Mouse (Mus musculus): ENCODE data around the gene Hist2h3c2. TPM values are rescaled to one million over a fixed set of nuclear protein-coding genes. Genes with fewer than 3 reads are reported as not detected.

The Hist2h3c2 gene
- polyA plus RNA-seq, 1 experiment, result 23.1 TPM

- Histone ChIP-seq H3K4me3 (ENCODE audit: low read depth, low read length) (no peak overlapping the region), H3K9me3 (replicated peaks; ENCODE audit: control insufficient read depth, insufficient read depth, low read length, poor library complexity, severe bottlenecking) (no peaks in the 10 kb centered on the region), H3K4me1 (ENCODE audit: control insufficient read depth, insufficient read depth, low read length) (peaks cover 1% of the 10 kb centered on the region), H3K27ac (ENCODE audit: insufficient read depth, low read length) (peak overlapping the region; percentile 47), H3K36me3 (ENCODE audit: control insufficient read depth, insufficient read depth, low read length, poor library complexity, severe bottlenecking) (no peaks in the 10 kb centered on the region), H3K27me3 (ENCODE audit: control insufficient read depth, insufficient read depth, low read length, poor library complexity, severe bottlenecking) (no peaks in the 10 kb centered on the region), H3K9ac (ENCODE audit: low read depth, poor library complexity, severe bottlenecking) (peak overlapping the region; percentile 61)
- peak; percentile 21 for TF ChIP-seq CTCF (IDR thresholded peaks at IDR 0.05; ENCODE audit: low read depth, low read length)
- TF ChIP-seq POLR2A (IDR thresholded peaks at IDR 0.05; ENCODE audit: insufficient read depth, low read length), result no peak
These were observed 43.2 kb downstream of the Hist2h3c2 start for GRCm38 (mm10) chr3:96195616-96196313.

GRCm38 (mm10) chr3:96194966-96195365 lies 44.0 kb downstream of the Hist2h3c2 start:
- no peak overlapping the region for H3K27ac ChIP-seq (ENCODE audit: insufficient read depth, low read length)
- H3K36me3 ChIP-seq (ENCODE audit: control insufficient read depth, insufficient read depth, low read length, poor library complexity, severe bottlenecking), result no peaks in the 10 kb centered on the region
- no peaks in the 10 kb centered on the region for H3K9me3 ChIP-seq (replicated peaks; ENCODE audit: control insufficient read depth, insufficient read depth, low read length, poor library complexity, severe bottlenecking)
- H3K4me3 ChIP-seq (ENCODE audit: low read depth, low read length), result no peak overlapping the region
- H3K4me1 ChIP-seq (ENCODE audit: control insufficient read depth, insufficient read depth, low read length), result peaks cover 1% of the 10 kb centered on the region
- TF ChIP-seq CTCF (IDR thresholded peaks at IDR 0.05; ENCODE audit: low read depth, low read length), result no peak
- no peak for TF ChIP-seq EP300 (IDR thresholded peaks at IDR 0.05; ENCODE audit: insufficient read depth, low read depth, low read length)
- TF ChIP-seq POLR2A (IDR thresholded peaks at IDR 0.05; ENCODE audit: insufficient read depth, low read length), result no peak
- H3K9ac ChIP-seq (ENCODE audit: low read depth, poor library complexity, severe bottlenecking), result no peak overlapping the region
- H3K27me3 ChIP-seq (ENCODE audit: control insufficient read depth, insufficient read depth, low read length, poor library complexity, severe bottlenecking), result no peaks in the 10 kb centered on the region

GRCm38 (mm10) chr3:96192977-96193376 lies 46.0 kb downstream of the Hist2h3c2 start:
- Histone ChIP-seq H3K27ac (ENCODE audit: insufficient read depth, low read length) (no peak overlapping the region), H3K9ac (ENCODE audit: low read depth, poor library complexity, severe bottlenecking) (no peak overlapping the region)

More at GRCm38 (mm10) chr3:96192977-96193376, 46.0 kb downstream of the Hist2h3c2 start:
- Histone ChIP-seq H3K4me1 (ENCODE audit: control insufficient read depth, insufficient read depth, low read length) (no peaks in the 10 kb centered on the region), H3K36me3 (ENCODE audit: control insufficient read depth, insufficient read depth, low read length, poor library complexity, severe bottlenecking) (no peaks in the 10 kb centered on the region), H3K9me3 (replicated peaks; ENCODE audit: control insufficient read depth, insufficient read depth, low read length, poor library complexity, severe bottlenecking) (no peaks in the 10 kb centered on the region), H3K4me3 (ENCODE audit: low read depth, low read length) (no peak overlapping the region), H3K27me3 (ENCODE audit: control insufficient read depth, insufficient read depth, low read length, poor library complexity, severe bottlenecking) (no peaks in the 10 kb centered on the region)
- no peak for TF ChIP-seq POLR2A (IDR thresholded peaks at IDR 0.05; ENCODE audit: insufficient read depth, low read length)
- TF ChIP-seq EP300 (IDR thresholded peaks at IDR 0.05; ENCODE audit: insufficient read depth, low read depth, low read length), result no peak
- no peak for TF ChIP-seq CTCF (IDR thresholded peaks at IDR 0.05; ENCODE audit: low read depth, low read length)

Other genes with a start within 250 kb of the Hist2h3c2 start
- 9.2 and 15.0 TPM in 2 replicates for gene Plekho1, start 243.1 kb downstream of the Hist2h3c2 start, polyA plus RNA-seq (2011; ENCODE audit: insufficient read depth, insufficient read length, low read depth, missing spikeins)
- gene Vps45, start 180.7 kb downstream of the Hist2h3c2 start, polyA plus RNA-seq (2011; ENCODE audit: insufficient read depth, insufficient read length, low read depth, missing spikeins), result 12.6 and 14.2 TPM in 2 replicates
- gene Otud7b, start 134.6 kb downstream of the Hist2h3c2 start, polyA plus RNA-seq (2011; ENCODE audit: insufficient read depth, insufficient read length, low read depth, missing spikeins), result 42.5 and 42.7 TPM in 2 replicates
- gene Mtmr11, start 77.1 kb downstream of the Hist2h3c2 start, polyA plus RNA-seq (2011; ENCODE audit: insufficient read depth, insufficient read length, low read depth, missing spikeins), result 4.3 and 7.4 TPM in 2 replicates
- 81.7 and 90.5 TPM in 2 replicates for gene Sf3b4, start 66.8 kb downstream of the Hist2h3c2 start, polyA plus RNA-seq (2011; ENCODE audit: insufficient read depth, insufficient read length, low read depth, missing spikeins)
- 4.5 and 4.9 TPM in 2 replicates for gene Sv2a, start 58.0 kb downstream of the Hist2h3c2 start, polyA plus RNA-seq (2011; ENCODE audit: insufficient read depth, insufficient read length, low read depth, missing spikeins)
- gene Bola1, start 19.4 kb downstream of the Hist2h3c2 start, polyA plus RNA-seq (2011; ENCODE audit: insufficient read depth, insufficient read length, low read depth, missing spikeins), result 18.1 and 27.8 TPM in 2 replicates
- not detected in 2 replicates for gene Hist2h2ab, start 19.3 kb downstream of the Hist2h3c2 start, polyA plus RNA-seq (2011; ENCODE audit: insufficient read depth, insufficient read length, low read depth, missing spikeins)
- 2.5 and 4.3 TPM in 2 replicates for gene Hist2h2ac, start 18.2 kb downstream of the Hist2h3c2 start, polyA plus RNA-seq (2011; ENCODE audit: insufficient read depth, insufficient read length, low read depth, missing spikeins)
- 1.3 and 2.0 TPM in 2 replicates for gene Hist2h2be, start 18.0 kb downstream of the Hist2h3c2 start, polyA plus RNA-seq (2011; ENCODE audit: insufficient read depth, insufficient read length, low read depth, missing spikeins)
- 17.2 and 30.9 TPM in 2 replicates for gene Hist2h2aa2, start 1.1 kb upstream of the Hist2h3c2 start, polyA plus RNA-seq (2011; ENCODE audit: insufficient read depth, insufficient read length, low read depth, missing spikeins)
- not detected in 2 replicates for gene Hist2h2aa1, start 6.4 kb upstream of the Hist2h3c2 start, polyA plus RNA-seq (2011; ENCODE audit: insufficient read depth, insufficient read length, low read depth, missing spikeins)
- gene Hist2h3c1, start 7.6 kb upstream of the Hist2h3c2 start, polyA plus RNA-seq (2011; ENCODE audit: insufficient read depth, insufficient read length, low read depth, missing spikeins), result 1.3 and 3.0 TPM in 2 replicates
- 3.6 and 4.0 TPM in 2 replicates for gene Hist2h4, start 24.2 kb upstream of the Hist2h3c2 start, polyA plus RNA-seq (2011; ENCODE audit: insufficient read depth, insufficient read length, low read depth, missing spikeins)
- 7.7 and 11.1 TPM in 2 replicates for gene Hist2h3b, start 29.5 kb upstream of the Hist2h3c2 start, polyA plus RNA-seq (2011; ENCODE audit: insufficient read depth, insufficient read length, low read depth, missing spikeins)
- 33.9 and 35.8 TPM in 2 replicates for gene Hist2h2bb, start 30.6 kb upstream of the Hist2h3c2 start, polyA plus RNA-seq (2011; ENCODE audit: insufficient read depth, insufficient read length, low read depth, missing spikeins)
- not detected in 2 replicates for gene Fcgr1, start 54.8 kb upstream of the Hist2h3c2 start, polyA plus RNA-seq (2011; ENCODE audit: insufficient read depth, insufficient read length, low read depth, missing spikeins)
- gene BC107364, start 213.2 kb upstream of the Hist2h3c2 start, polyA plus RNA-seq (2011; ENCODE audit: insufficient read depth, insufficient read length, low read depth, missing spikeins), result 4.6 TPM in 2 replicates

All from ES-Bruce4 (cell line).